Mouse (Mus musculus): Measurements from ENCODE around the gene Sec23a.

GRCm38 (mm10) chr12:58947879-58948278 is 63.9 kb downstream of the Sec23a start:
- TF ChIP-seq MYOD1 (IDR thresholded peaks at IDR 0.05; ENCODE audit: control insufficient read depth in 1 of 3, insufficient read length in 2 of 3, low read depth in 2 of 3) (no peak), POLR2A (IDR thresholded peaks at IDR 0.05; ENCODE audit: insufficient read length, low read depth) (no peak), TCF12 (IDR thresholded peaks at IDR 0.05; ENCODE audit: insufficient read depth, poor library complexity, severe bottlenecking) (no peak), E2F4 (IDR thresholded peaks at IDR 0.05; ENCODE audit: insufficient read depth) (no peak), TCF3 (IDR thresholded peaks at IDR 0.05; ENCODE audit: insufficient read length, low read depth) (no peak)
